Mouse (Mus musculus): ENCODE data around the gene Fgfr1op.

DNA sequence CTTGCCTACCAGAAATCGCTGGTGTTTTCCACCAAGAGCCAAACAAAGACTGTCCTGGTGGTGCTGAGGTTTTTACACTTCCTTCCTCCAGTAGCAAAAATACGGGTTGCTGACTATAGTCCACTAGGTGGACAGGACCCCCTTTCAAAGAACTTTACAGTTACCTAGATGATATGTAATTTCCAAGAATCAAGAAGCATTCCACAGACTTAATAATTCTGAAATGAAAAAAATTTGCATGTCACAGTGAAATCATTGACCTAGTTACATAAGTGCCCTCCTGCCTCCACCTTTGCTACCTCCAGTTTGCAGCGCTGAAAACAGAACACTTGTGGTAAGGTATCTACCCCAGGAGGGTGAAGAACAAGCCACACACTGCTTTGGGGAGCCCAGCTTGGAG is 70.4 kb downstream of the Fgfr1op start, which contains the start of gene Ccr6:
- TF ChIP-seq POLR2A (IDR thresholded peaks at IDR 0.05; ENCODE audit: low read depth, low read length) (no peak), CTCF (IDR thresholded peaks at IDR 0.05; ENCODE audit: borderline replicate concordance, insufficient read depth, low read length) (no peak)
